Mouse (Mus musculus) megakaryocyte, embryonic 14.5 days (primary cell): ENCODE measurements around the gene Fam117a.

Experiments used
- FLI1 ChIP-seq: IDR thresholded peaks from 2 replicates; pipeline ENCODE4 v1.6.1; 2012; ENCODE audit warnings: low read length, inconsistent platforms, mixed read lengths
- GATA1 ChIP-seq: IDR thresholded peaks from 3 replicates; pipeline ENCODE4 v1.6.1; 2012; ENCODE audit warnings: mixed read lengths, low read length, inconsistent platforms, borderline replicate concordance

GRCm38 (mm10) chr11:95412615-95413014 lies 75.8 kb downstream of the Fam117a start:
- TF ChIP-seq GATA1 = no peak
- no peak for TF ChIP-seq FLI1
